Mouse (Mus musculus) frontal cortex, postnatal 10 days (tissue): ENCODE data around the gene Kcnh1.

Experiments used
- DNase-seq, 2 experiments: peaks; one replicate each; pipeline ENCODE4 v3.0.0; 2022; ENCODE audit warnings: low spot score in 2 of 2, mixed read lengths in 1 of 2

Kcnh1 gene

DNA sequence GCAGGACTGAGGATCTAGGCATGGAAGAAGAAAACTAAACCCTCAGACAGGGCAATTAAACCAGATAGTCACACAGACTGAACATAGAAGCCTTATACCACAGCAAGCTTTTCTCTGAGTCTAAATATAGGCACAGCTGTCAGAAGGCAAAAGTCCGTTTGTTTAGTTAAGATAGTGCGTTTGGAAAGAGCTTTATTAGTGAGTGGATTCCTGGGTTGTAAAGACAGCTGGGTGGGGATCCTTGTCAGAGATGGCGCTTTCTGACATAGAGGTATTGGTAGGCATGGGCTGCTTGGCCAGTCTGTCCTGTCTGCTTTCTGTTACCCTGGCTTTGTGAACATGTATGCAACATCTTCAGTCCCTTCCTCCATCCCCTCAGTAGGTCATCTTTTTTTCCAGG is 266.5 kb downstream of the Kcnh1 start:
- DNase-seq = no peak

DNA sequence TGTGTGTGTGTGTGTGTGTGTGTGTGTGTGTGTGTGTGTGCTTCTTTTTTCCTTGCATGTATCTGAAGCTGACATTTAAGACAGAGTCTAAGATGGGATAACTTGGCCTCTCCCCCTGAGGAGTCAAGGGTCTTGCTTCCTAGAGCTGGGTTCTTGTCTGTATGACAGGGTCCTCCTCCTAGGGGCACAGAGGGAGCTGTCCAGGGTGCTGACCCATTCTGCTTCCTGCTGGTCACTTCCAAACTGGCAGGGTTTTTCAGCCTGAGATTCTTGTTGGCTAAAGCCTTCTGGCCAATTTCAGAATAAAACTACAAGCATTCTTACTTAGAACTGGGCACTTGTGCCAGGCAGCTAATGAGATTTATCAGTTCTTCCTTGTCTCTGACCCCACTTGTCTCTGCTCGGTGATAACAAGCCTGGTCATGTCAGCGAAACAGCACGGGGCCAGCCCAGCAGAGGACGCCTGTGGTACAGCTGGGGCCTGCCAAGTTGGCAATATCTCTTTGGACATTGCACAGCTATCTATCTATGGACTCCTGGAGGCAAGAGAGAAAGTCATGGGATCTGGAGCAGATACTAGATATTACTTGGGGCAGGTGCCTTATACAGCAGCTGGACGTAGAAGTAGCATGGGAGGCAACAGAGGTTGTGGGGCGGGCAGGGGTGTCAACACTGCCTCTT is 267.1 kb downstream of the Kcnh1 start:
- DNase-seq = no peak

DNA sequence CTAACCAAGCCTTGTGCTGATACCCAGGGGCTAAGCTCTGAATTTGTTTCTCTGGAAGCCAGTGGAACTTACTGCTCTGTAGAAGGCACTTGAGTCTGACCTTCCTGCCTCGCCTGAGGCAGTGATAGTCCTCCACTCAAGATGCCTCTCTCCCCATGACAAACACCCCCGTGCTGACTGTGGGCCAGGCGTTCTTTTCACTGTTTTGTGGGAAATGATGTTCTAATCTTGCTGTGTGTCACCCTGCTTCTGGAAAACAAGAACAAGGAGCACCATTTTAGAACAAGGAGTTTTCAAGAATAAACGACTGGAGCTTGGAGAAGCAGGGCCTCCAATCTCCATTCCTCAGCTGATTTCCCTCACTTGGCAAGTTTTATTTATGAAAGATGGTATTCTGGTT is 273.2 kb downstream of the Kcnh1 start:
- no peak for DNase-seq

DNA sequence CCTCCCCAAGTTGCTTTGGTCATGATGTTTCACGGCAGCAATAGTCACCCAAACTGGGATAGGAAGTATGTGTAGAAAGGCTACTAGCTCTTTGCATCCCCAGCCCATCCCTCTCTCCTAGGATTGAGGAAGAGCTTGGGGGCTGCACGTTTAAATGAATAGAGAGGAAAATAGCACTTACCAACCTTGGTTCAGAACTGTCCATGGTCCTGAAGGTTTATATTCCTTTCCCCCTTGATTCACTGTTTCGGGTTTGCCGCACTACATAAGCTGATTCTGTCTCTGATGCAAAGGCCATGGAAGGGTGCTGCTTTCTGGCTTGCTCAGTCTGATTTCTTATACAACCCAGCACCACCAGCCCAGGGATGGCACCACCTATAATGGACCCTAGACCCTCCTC is 281.8 kb downstream of the Kcnh1 start:
- DNase-seq = no peak

DNA sequence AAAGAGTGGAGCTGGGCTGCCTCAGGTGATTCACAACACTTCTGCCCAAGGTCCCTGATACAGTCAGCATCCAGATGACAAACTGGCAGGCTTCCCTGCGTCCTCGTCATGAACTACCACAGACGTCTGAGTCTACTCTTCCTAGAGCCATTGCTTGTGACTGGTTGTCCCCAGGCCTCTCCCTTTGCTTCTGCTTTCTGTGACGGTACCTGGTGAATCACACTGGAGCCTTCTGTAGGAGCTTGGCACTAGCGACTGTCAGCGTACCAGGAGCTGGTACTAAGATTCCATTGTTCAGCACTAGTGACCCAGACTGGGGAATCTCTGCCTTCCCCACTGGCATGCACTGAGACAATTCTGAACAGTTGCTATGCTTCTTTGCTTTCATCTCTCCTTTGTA is 282.6 kb downstream of the Kcnh1 start:
- DNase-seq = no peak

DNA sequence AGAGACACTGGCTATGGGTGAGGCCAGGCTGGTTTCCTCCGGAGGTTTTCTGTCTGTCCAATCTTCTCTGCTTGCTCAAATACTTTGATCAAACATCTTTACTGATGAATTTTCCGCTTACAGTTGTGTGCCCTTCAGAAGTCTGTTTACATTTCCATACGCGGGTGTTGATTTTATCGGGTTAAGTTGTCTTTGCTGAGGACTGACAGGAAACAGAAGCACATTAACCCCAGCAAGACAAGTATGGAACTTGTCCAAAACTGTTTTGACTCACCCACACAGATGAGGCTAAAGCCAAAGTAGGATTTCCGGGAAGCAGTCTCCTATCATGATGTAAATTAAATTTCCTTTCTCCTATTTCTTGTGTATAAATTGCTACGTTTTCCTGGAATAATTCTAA is 286.1 kb downstream of the Kcnh1 start:
- no peak for DNase-seq

DNA sequence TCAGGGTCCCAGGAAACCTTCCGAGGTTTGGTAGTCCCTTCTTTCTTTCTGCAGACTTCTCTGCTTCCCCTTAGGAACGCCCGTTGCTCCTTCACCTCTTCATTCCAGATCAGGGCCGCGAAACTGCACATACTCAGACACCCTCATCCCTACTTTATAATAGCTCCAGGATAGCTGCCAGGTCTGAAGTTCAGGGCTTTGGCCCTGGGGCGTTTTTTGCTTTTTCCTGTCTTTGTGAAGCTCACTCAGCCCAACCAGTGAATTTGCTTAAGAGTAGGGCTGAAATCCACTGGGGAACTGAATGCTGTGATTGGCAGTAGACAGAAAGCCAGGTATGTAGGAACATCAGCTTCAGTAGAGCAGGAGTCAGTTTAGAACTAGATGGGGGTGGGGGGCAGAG is 287.0 kb downstream of the Kcnh1 start:
- no peak for DNase-seq

DNA sequence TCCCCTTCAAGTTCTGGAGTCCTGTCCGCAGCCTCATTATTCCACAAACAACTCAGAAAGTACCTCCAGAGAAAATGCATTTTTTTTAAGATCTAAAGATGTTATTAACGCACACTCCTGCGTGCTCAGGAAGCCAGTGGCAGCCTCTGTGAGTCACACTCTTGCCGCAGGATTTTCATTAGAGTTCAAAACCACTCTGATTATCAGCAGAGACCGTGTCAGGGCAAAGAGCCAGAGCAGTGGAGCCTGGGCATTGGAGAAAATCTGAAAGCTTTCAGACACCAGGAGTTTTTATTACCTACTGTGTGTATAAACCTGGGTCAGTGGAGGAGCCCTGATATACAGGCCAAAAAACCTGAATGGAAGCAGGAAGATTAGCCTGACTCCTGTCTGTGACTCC is 287.6 kb downstream of the Kcnh1 start:
- no peak for DNase-seq

DNA sequence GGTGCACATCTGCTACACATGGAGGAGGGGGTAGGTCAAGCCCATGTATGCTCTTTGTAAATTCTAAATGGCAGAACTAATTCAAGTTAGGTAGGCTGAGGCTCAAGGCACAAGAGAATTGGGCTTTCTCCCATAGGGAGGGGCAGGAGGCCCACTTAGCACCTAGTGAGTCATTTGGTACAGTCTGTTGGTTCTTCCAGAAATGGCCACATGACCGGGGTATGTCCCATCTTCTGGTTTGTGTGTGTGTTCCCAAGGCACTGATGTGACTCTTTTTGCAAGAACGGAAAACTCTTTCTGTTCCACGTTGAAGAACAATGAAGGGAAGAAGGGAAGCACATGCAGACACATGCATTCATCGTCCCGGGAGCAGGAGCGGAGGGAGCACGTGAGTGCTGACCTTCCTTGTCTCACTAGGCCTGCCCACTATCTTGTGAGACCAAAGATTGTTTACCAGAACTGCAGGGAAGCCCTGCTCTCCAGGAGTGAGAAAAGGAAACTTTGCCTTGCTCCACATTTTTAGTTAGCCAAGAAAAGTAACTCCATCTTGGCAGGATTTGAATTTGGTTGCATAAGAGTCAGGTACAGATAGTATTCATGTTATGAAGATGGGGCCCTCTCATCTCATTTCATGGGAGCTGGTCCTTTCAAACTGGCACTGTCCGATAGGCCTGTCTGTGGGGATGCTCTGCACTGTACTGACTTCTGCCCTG is 289.7 kb downstream of the Kcnh1 start:
- no peak for DNase-seq

DNA sequence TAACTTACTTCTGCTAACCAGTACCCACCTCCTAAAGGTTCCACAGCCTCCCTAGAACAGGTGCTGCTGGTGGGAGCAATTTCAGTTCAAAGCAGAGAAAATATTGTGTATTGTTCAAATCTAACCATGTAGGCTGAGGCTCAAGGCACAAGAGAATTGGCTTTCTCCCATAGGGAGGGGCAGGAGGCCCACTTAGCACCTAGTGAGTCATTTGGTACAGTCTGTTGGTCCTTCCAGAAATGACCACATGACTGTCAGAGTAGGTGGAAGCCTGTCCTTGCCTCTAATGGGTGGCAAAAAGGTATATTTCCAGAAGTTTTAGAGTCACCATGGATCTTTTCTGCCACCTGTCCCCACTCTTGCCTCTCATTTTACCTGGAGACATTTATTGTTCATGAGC is 290.9 kb downstream of the Kcnh1 start:
- no peak for DNase-seq

DNA sequence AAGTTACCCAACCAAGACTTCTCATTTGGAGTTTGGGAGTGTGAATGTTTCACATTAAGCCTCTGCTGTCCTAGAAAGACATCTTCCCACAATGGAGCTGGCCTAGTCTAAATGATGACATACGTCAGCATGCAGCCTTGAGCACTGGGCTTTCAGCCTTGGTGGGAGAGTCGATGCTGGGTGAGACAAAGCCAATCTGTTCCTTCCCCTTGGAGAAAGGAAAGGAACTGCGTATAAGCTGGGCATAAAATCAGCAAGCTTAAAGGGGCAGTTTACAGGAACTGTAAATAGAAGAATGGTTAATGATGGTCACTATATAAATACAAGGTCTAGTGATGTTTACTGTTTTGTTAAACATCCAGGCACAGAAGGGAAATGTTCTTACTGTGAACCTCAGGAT is 294.5 kb downstream of the Kcnh1 start:
- DNase-seq = peak in 1 of 2 experiments; percentile 21

DNA sequence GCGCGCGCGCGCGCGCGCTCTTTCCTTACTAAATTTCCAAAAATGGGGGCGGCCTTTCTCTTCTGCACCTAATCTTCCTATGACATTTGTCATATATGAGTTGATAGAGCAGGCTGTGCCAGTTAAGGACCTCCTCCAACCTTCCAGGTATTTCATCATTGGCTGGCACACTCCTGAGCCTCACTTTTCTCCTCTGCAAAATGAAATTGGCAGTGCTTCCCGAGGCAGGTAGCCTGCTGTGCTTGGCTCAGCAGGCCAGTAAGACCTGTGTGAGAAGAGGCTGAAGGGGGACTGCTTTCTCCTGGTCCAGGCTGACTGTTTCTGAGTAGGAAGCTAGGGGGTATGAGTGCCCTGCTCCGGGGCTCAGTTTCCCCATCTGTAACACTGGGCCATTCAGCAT is 297.0 kb downstream of the Kcnh1 start:
- no peak for DNase-seq

DNA sequence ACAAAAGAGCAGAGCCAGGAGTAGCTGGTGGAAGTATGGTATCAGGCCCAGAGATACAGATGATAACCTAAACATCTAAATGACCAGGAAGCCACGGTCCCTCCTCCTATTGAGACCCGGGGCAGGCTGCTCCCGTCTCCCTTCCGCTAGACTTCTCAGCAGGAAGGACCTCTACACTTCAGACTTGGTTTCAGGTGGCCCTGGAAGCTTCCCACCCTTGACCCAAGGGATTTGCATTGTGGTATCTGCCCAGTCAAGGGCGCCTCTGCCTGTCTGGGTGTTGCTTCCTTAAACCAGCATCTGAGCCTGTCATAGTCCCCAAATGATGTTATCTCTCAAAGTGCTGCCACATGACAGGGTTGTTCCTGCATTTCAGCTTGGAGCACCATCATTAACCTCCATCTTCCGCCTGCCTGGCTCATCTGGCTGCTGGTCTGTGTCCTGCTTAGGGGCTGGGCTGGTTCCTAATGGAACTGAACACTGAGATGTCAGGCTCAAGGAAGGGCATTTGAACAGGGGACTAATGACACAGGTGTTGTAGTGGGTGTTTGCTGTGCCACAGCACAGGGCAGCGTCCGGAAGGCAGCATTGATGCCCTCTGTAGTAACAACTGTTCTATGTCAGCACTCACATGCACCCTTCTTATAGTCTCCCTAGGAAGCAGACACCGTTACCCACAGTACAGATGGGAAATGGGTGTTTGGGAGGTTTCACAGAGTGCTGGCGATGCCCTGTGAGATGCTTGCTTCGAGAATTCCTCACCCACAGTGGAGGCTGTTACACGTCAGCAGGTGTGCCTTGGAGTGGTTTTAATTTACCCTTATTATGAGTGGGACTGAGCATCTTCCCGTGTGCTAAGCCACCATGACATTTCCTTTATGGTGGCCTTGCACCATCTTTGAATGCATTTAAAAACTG is 299.6 kb downstream of the Kcnh1 start:
- DNase-seq = no peak

DNA sequence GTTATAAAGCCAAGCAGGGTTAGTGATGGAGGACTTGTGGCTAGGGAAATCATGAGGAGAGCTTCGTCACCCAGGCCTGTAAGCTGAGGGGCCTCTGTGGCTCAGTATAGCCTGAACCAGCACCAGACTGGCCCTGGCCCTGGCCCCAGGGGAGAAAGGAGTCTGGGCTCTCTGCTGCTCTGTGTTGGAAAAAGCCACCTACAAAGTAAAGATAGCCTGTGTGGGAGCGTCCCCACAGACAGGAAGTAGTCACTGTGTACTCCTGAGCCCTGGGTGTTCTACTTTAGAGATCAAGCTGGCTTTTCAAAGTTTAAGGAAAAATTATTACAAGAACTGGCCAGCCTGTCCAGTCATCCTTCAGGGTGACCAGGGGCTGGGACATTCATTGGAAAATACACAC is 306.9 kb downstream of the Kcnh1 start:
- DNase-seq = no peak

DNA sequence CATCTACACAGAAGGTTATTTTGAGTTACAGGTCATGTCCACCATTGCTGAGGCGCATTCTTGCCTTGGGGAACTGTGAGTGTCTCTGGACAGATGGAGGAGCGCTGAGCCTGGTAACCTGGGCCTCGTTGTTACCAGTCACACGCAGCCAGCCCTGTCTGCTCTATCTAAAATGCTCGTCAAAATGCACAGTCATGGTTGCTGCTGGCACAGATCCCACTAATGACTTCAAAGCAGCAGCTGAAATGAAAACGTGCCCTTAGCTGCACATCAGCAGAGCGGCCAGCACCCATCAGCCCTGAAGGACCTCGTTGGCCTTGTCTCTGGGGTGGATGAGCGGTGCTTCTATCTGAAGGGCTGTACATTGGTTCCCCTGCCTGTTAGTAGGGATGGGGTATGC is 311.4 kb downstream of the Kcnh1 start:
- no peak for DNase-seq

DNA sequence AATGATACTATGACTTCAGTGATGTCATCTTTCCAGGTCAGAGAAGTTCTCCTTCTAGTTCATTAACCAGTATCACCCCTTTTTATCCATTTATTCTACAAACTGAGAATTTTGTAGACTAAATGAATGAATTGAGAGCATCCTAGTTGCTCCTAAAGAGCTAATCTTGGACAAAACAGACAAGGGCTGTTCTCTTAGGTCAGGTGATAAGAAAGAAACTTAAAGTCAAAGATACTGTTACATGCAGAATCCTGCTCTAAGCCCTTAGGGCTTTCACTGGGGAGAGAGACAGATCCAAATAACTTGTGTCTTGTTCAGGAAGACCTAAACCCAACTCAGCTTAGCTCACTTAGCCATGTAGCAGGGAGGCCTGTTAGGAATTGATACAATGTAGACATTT is 312.3 kb downstream of the Kcnh1 start:
- no peak for DNase-seq

DNA sequence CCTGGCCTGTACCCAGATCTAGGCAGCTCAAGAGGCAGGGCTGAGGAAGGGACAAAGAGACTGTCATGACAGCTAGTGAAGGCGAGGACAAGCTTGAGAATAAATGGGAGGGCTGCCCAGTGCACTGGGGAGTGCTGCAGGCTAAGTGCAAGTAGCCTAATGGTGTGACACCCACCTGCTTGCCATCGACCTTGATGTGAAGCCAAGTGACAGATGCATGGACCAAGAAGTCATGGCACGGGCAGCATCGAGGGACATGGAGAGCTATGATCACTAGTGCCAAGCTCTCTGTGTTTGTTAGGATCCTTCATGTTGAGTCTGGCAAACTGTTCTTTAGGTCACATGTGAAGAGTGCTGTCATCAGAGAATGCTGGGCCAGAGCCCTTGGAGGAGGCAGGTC is 313.1 kb downstream of the Kcnh1 start:
- no peak for DNase-seq

DNA sequence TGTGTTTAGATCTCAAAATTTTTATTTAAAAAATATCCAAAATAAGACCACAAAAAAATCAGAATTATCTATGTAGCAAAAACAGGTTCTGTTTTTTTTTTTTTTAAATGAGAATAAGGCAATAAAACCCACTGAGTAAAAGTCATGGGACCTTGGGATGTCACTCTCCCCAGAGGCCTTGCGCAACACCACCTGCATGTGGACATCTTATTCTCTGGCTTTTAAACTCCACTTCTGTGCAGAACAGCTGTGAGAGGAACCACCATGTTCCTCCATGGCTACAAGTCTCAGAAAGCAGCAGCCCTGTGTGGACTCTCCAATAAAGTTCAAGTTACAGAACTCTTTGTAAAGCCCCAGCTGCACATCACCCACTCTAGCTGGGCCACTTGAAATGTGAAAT is 322.2 kb downstream of the Kcnh1 start:
- no peak for DNase-seq

DNA sequence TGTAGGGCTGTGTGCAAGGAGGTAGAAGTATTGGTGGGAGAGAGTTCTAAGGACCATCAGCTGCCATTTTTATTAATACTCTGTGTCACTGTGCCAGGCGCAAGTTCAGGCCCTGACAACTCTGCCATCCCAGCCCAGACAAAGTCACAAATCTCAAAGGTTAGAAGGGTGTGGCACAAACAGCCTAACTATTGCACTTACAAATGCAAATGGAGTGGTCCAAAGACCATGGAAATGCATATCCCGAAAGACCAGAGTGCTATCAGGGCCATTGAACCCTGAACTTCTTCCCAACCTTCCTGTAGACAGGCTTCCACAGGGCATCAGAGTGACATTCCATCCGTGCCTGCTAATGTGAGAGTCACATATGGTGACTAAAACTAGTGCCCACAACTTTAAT is 324.8 kb downstream of the Kcnh1 start:
- DNase-seq = no peak

DNA sequence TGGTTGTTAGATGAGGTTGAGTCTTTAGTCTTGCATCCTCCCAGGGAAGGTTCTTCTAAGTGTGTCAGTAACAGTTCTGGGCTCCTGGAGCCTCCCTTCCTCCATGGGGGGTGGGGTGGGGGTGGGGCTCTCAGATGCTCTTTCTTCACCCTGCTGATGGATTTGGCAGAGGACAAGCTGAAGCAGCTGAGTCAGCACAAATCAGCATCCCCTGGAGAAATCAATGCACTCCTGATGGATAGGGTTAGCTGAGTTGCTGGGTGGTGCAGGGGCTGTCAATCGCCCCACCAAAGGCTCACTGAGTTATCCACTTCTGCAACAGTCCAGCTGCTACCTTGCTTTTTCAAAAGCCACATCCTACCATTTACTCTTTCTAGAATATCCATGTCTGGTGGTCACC is 329.1 kb downstream of the Kcnh1 start:
- DNase-seq = no peak

DNA sequence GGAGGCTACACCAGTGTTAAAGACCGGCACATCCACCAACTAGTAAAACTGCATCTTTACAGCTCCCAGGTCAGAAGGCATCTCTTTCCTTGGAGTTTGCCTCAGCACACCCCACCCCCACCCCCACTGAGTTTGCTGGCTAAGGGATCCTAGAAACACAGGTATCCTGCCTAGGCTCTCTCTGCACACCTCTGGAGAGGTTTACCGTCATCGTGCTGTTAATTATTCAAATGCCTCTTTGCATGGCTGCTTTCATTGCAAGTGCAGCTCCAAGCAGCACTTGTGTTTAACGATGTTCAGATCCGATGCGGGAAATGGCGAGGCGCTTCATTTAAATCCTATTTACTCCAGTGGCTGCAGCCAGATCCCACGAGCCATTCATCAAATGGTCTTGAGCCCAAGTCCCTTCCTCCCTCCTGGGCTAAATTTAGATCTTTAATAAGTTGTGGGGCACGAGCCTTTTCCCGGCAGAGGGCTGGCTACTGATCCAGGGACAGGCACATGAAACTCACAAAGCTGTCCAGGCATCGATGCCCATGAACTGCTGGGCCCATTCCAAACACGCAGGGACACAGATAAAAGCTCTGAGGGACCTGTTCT is 330.4 kb downstream of the Kcnh1 start:
- DNase-seq = no peak
